Mouse (Mus musculus) midbrain, postnatal 0 days (tissue): ENCODE results near the gene Rora. TPM values are rescaled to one million over a fixed set of nuclear protein-coding genes. Genes with fewer than 3 reads are reported as not detected.

ENCODE experiments used
- ATAC-seq: fragments of 200-750 bp; cut with Nextera tagmentation; 2 replicates; pipeline ENCODE4 v1.8.0; 2017; ENCODE audit warnings: moderate number of reproducible peaks, mild to moderate bottlenecking, moderate TSS enrichment, moderate library complexity; ENCODE audit not compliant: low FRiP score
- DNase-seq: peaks from one replicate; pipeline ENCODE4 v3.0.0-alpha.2; 2015; ENCODE audit warnings: low spot score
- H3K27ac ChIP-seq: fragments of 300-500 bp; sonication (generic); 2 replicates; pipeline ENCODE4 v1.5.1; 2014; ENCODE audit warnings: low read depth, mild to moderate bottlenecking, low read length, mixed read lengths
- H3K27me3 ChIP-seq: fragments of 300-500 bp; sonication (generic); 2 replicates; pipeline ENCODE4 v1.6.1; 2014; ENCODE audit warnings: low read length, control low read depth, mixed read lengths; ENCODE audit not compliant: insufficient read depth
- H3K36me3 ChIP-seq: fragments of 300-500 bp; sonication (generic); 2 replicates; pipeline ENCODE4 v1.6.1; 2014; ENCODE audit warnings: low read length, control low read depth, mixed read lengths; ENCODE audit not compliant: insufficient read depth
- H3K4me1 ChIP-seq: fragments of 300-500 bp; sonication (generic); 2 replicates; pipeline ENCODE4 v1.6.1; 2014; ENCODE audit warnings: mild to moderate bottlenecking, control low read depth, antibody characterized with exemption, low read length, mixed read lengths; ENCODE audit not compliant: insufficient read depth
- H3K4me2 ChIP-seq: fragments of 300-500 bp; sonication (generic); 2 replicates; pipeline ENCODE4 v1.6.1; 2014; ENCODE audit warnings: low read depth, mild to moderate bottlenecking, low read length, mixed read lengths; ENCODE audit not compliant: poor library complexity, severe bottlenecking
- H3K4me3 ChIP-seq: fragments of 300-500 bp; sonication (generic); 2 replicates; pipeline ENCODE4 v1.5.1; 2014; ENCODE audit warnings: low read depth, mild to moderate bottlenecking, low read length, moderate library complexity
- H3K9ac ChIP-seq: fragments of 300-500 bp; sonication (generic); replicated peaks from 2 replicates; pipeline ENCODE4 v1.6.1; 2014; ENCODE audit warnings: mild to moderate bottlenecking, low read length, moderate library complexity, mixed read lengths; ENCODE audit not compliant: poor library complexity, severe bottlenecking
- H3K9me3 ChIP-seq: fragments of 300-500 bp; sonication (generic); 2 replicates; pipeline ENCODE4 v1.6.1; 2016; ENCODE audit warnings: low read length, control low read depth
- CTCF ChIP-seq: IDR thresholded peaks from 2 replicates; pipeline ENCODE4 v1.5.1; 2016; ENCODE audit warnings: antibody characterized with exemption, mild to moderate bottlenecking
- WGBS: fragments of 180-500 bp; shearing (Covaris S2); extraction: QIAGEN DNeasy Blood & Tissue Kit; methylation state at CpG from one replicate; pipeline ENCODE4 v1.1.7; 2014; 5-methylcytosine and 5-hydroxymethylcytosine counted together
- polyA plus RNA-seq: library from polyadenylated mRNA; unstranded; fragments of >200 nt; fragmentation: Nextera tagmentation; extraction: Ambion mirVana; gene quantifications from 2 replicates; pipeline ENCODE4 v1.2.1, GENCODE M21; 2015
- total RNA-seq: library from RNA; depleted of rRNA; stranded (reverse); fragments of >200 nt; gene quantifications from 2 replicates; pipeline ENCODE4 v1.2.3, GENCODE M21; 2014

The Rora gene
- total and polyA plus RNA-seq, 2 experiments from 2014 or later, result 28.2 to 49.6 TPM

DNA sequence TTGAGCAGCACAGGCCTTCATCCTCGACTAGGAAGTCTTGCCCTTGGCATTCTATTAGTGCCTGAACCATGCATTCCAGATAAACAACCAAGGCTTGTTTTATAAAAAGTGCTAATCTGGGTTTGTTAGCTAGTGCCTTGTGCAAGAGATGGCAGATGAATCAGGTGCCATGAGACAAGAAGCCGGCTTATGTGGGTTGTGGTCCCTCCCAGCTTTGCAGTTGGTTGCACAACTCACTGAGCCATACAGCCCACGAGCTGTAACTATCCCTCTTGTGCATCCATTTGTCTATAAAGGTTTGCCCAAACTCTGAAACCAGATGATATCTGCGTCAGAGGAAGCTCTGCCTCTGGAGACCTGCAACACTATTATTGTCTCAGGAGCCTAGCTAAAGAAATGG lies 713.5 kb downstream of the Rora start:
- no peak overlapping the region for H3K9ac ChIP-seq
- H3K27me3 ChIP-seq, result no peaks in the 10 kb centered on the region
- no peak for DNase-seq
- no peak overlapping the region for H3K27ac ChIP-seq
- no peak for TF ChIP-seq CTCF
- H3K9me3 ChIP-seq, result no peaks in the 10 kb centered on the region
- H3K36me3 ChIP-seq, result no peaks in the 10 kb centered on the region
- WGBS, result 71% methylated on average over 4 of the region's 4 CpGs
- no peak for ATAC-seq
- H3K4me2 ChIP-seq, result no peak overlapping the region
- H3K4me1 ChIP-seq, result no peaks in the 10 kb centered on the region; the same call in 1 of the 2 replicates
- H3K4me3 ChIP-seq, result no peak overlapping the region

DNA sequence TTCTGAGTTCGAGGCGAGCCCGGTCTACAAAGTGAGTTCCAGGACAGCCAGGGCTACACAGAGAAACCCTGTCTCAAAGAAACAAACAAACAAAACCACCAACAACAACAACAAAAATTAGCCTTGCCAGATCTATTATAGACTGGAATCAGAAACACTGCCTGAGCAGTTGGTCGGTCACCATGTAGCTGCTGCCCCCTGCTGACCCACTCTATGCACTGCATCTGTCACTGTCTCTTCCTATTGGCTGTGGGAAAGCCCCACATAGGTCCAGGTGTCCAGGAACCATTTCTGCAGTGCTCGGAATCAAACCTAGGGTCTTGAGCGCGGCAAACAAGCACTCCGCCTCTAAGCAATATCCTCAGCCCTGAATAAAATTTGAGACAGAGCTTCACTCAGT lies 714.5 kb downstream of the Rora start:
- Histone ChIP-seq H3K27me3 (no peaks in the 10 kb centered on the region), H3K9me3 (no peaks in the 10 kb centered on the region), H3K4me2 (no peak overlapping the region), H3K4me3 (no peak overlapping the region), H3K36me3 (no peaks in the 10 kb centered on the region), H3K27ac (no peak overlapping the region), H3K9ac (no peak overlapping the region), H3K4me1 (no peaks in the 10 kb centered on the region; the same call in 1 of the 2 replicates)
- 73% methylated on average over 8 of the region's 8 CpGs for WGBS
- ATAC-seq (no peak), DNase-seq (peak; percentile 58)
- peak; percentile 79 for TF ChIP-seq CTCF

DNA sequence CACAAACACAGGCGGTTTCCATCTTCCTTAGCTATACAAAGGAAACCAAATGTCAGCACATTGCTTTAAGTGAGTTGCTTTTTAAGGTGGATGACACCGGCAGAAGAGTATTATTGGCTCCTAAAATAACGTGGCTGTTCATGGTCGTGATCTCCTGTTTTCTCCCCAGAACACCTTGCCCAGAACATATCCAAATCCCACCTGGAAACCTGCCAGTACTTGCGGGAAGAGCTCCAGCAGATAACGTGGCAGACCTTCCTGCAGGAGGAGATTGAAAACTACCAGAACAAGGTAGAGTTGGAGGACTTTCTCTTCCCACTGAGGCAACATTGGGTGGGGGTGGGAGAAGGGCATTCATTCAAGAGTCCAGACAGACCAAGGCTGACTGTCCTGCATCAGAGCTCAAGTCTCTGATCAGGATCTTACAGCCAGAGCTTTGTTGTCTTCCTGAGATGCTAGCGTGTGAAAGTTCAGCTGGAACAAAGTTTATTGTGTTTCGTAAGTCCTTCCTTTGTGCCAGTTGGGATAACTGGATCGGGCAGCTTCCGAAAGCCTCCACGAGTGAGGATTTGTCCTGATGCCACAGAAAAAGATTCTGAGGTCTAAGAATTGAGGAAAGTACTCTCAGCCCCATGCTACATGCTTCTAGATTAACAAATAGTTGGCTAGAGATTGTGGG lies 717.6 kb downstream of the Rora start:
- no peak overlapping the region for H3K4me2 ChIP-seq
- DNase-seq (no peak), ATAC-seq (no peak)
- 67% methylated on average over 11 of the region's 11 CpGs for WGBS
- no peak overlapping the region for H3K27ac ChIP-seq
- H3K9ac ChIP-seq, result no peak overlapping the region
- H3K4me1 ChIP-seq, result no peaks in the 10 kb centered on the region
- peaks cover 16% of the 10 kb centered on the region for H3K36me3 ChIP-seq
- H3K4me3 ChIP-seq, result no peak overlapping the region
- TF ChIP-seq CTCF, result no peak
- H3K9me3 ChIP-seq, result no peaks in the 10 kb centered on the region
- no peaks in the 10 kb centered on the region for H3K27me3 ChIP-seq

DNA sequence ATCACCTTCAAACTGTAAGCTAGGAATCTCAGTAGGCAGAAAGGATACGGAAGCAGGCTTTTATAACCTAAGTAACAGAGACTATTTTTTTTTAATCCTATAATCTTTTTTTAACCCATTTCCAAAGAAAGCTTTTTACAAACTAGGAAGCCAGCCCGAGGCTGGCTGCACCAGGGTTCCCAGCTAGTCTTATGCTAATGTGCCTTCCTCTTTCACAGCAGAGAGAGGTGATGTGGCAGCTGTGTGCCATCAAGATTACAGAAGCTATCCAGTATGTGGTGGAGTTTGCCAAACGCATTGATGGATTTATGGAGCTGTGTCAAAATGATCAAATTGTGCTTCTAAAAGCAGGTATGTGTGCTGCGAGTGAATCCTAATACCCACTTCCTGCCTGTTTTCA lies 719.3 kb downstream of the Rora start:
- Histone ChIP-seq H3K27me3 (no peaks in the 10 kb centered on the region), H3K4me1 (no peaks in the 10 kb centered on the region), H3K36me3 (peaks cover 23% of the 10 kb centered on the region), H3K9ac (no peak overlapping the region), H3K4me2 (no peak overlapping the region), H3K27ac (peak overlapping the region; percentile 20; the same call in 1 of the 2 replicates), H3K9me3 (no peaks in the 10 kb centered on the region), H3K4me3 (no peak overlapping the region)
- ATAC-seq, result no peak
- WGBS, result 23% methylated on average over 4 of the region's 4 CpGs
- no peak for DNase-seq
- no peak for TF ChIP-seq CTCF

GRCm38 (mm10) chr9:69376982-69377653 lies 723.5 kb downstream of the Rora start:
- H3K4me1 ChIP-seq, result no peaks in the 10 kb centered on the region
- H3K9ac ChIP-seq, result no peak overlapping the region

GRCm38 (mm10) chr9:69377654-69378045 lies 724.1 kb downstream of the Rora start:
- WGBS, result 89% methylated on average over 3 of the region's 3 CpGs

More at GRCm38 (mm10) chr9:69376982-69377653, 723.5 kb downstream of the Rora start:
- DNase-seq (no peak), ATAC-seq (no peak)
- Histone ChIP-seq H3K4me2 (no peak overlapping the region), H3K9me3 (no peaks in the 10 kb centered on the region), H3K27me3 (no peaks in the 10 kb centered on the region), H3K4me3 (no peak overlapping the region), H3K36me3 (peaks cover 32% of the 10 kb centered on the region), H3K27ac (no peak overlapping the region)
- TF ChIP-seq CTCF, result peak; percentile 40
- 91% methylated on average over 4 of the region's 4 CpGs for WGBS

More at GRCm38 (mm10) chr9:69377654-69378045, 724.1 kb downstream of the Rora start:
- Histone ChIP-seq H3K4me2 (no peak overlapping the region), H3K27ac (no peak overlapping the region), H3K27me3 (no peaks in the 10 kb centered on the region), H3K4me3 (no peak overlapping the region), H3K9ac (no peak overlapping the region), H3K9me3 (no peaks in the 10 kb centered on the region), H3K36me3 (peaks cover 32% of the 10 kb centered on the region), H3K4me1 (no peaks in the 10 kb centered on the region)
- DNase-seq (no peak), ATAC-seq (no peak)
- no peak for TF ChIP-seq CTCF
